Mouse (Mus musculus): ENCODE measurements around the gene Tril.

GRCm38 (mm10) chr6:53782273-53782672 lies 38.4 kb downstream of the Tril start:
- TF ChIP-seq POLR2A (IDR thresholded peaks at IDR 0.05; ENCODE audit: borderline replicate concordance, control insufficient read depth, low read depth, low read length) = no peak
- no peak for TF ChIP-seq CTCF (IDR thresholded peaks at IDR 0.05; ENCODE audit: control insufficient read depth, insufficient read depth, low read length)

Data from bone marrow, adult 2 months (tissue).